Mouse (Mus musculus): ENCODE results near the gene Mmp27. TPM values are rescaled to one million over a fixed set of nuclear protein-coding genes. Genes with fewer than 3 reads are reported as not detected.

Gene Mmp27
- not detected for total RNA-seq (2021)

- intact Hi-C loops (cut with DNase I): no loop called here
- DNase-seq (ENCODE audit: extremely low spot score in 1 of 2, low spot score in 2 of 2): no peak
These were observed at the start of gene Mmp27 for GRCm38 (mm10) chr9:7571162-7571561. TSS of gene Mmp27 (plus strand) at chr9:7571396.

GRCm38 (mm10) chr9:7526255-7526940 lies 44.8 kb upstream of the Mmp27 start:
- intact Hi-C loops (cut with DNase I): no loop called here
- no peak for DNase-seq (ENCODE audit: extremely low spot score in 1 of 2, low spot score in 2 of 2)

- DNase-seq (ENCODE audit: extremely low spot score in 1 of 2, low spot score in 2 of 2): no peak
- intact Hi-C loops (cut with DNase I): no loop called here
These were observed 28.4 kb upstream of the Mmp27 start for GRCm38 (mm10) chr9:7542763-7543162.

GRCm38 (mm10) chr9:7544923-7545457 lies 26.2 kb upstream of the Mmp27 start:
- no peak for DNase-seq (ENCODE audit: extremely low spot score in 1 of 2, low spot score in 2 of 2)
- intact Hi-C loops (cut with DNase I): no loop called here

- intact Hi-C loops (cut with DNase I): no loop called here
- peak in 1 of 2 experiments; percentile 40 for DNase-seq (ENCODE audit: extremely low spot score in 1 of 2, low spot score in 2 of 2)
These were observed 25.7 kb upstream of the Mmp27 start for GRCm38 (mm10) chr9:7545471-7545870.

GRCm38 (mm10) chr9:7545920-7546319 lies 25.3 kb upstream of the Mmp27 start:
- intact Hi-C loops (cut with DNase I): no loop called here

GRCm38 (mm10) chr9:7551943-7552342 lies 19.3 kb upstream of the Mmp27 start:
- DNase-seq (ENCODE audit: extremely low spot score in 1 of 2, low spot score in 2 of 2): no peak
- intact Hi-C loops (cut with DNase I): no loop called here

More at GRCm38 (mm10) chr9:7545920-7546319, 25.3 kb upstream of the Mmp27 start:
- DNase-seq (ENCODE audit: extremely low spot score in 1 of 2, low spot score in 2 of 2): no peak

- intact Hi-C loops (cut with DNase I): no loop called here
These were observed 17.7 kb upstream of the Mmp27 start for GRCm38 (mm10) chr9:7553536-7553935.

GRCm38 (mm10) chr9:7554382-7554781 lies 16.8 kb upstream of the Mmp27 start:
- intact Hi-C loops (cut with DNase I): no loop called here
- no peak for DNase-seq (ENCODE audit: extremely low spot score in 1 of 2, low spot score in 2 of 2)

More at GRCm38 (mm10) chr9:7553536-7553935, 17.7 kb upstream of the Mmp27 start:
- DNase-seq (ENCODE audit: extremely low spot score in 1 of 2, low spot score in 2 of 2): no peak

GRCm38 (mm10) chr9:7558221-7559017 lies 12.8 kb upstream of the Mmp27 start, which contains the start of gene Mmp8:
TSS of gene Mmp8 (plus strand) at chr9:7558456.
- intact Hi-C loops (cut with DNase I): no loop called here
- DNase-seq (ENCODE audit: extremely low spot score in 1 of 2, low spot score in 2 of 2): no peak

- intact Hi-C loops (cut with DNase I): no loop called here
- DNase-seq (ENCODE audit: extremely low spot score in 1 of 2, low spot score in 2 of 2): no peak
These were observed 11.2 kb upstream of the Mmp27 start for GRCm38 (mm10) chr9:7560026-7560425.

- DNase-seq (ENCODE audit: extremely low spot score in 1 of 2, low spot score in 2 of 2): no peak
- intact Hi-C loops (cut with DNase I): no loop called here
These were observed 3.8 kb upstream of the Mmp27 start for GRCm38 (mm10) chr9:7567376-7567775.

GRCm38 (mm10) chr9:7567923-7568322 lies 3.3 kb upstream of the Mmp27 start:
- intact Hi-C loops (cut with DNase I): no loop called here

GRCm38 (mm10) chr9:7570485-7570884 lies 711 bp upstream of the Mmp27 start:
- intact Hi-C loops (cut with DNase I): no loop called here
- DNase-seq (ENCODE audit: extremely low spot score in 1 of 2, low spot score in 2 of 2): no peak

More at GRCm38 (mm10) chr9:7567923-7568322, 3.3 kb upstream of the Mmp27 start:
- DNase-seq (ENCODE audit: extremely low spot score in 1 of 2, low spot score in 2 of 2): no peak

GRCm38 (mm10) chr9:7572188-7572587 lies 992 bp downstream of the Mmp27 start:
- intact Hi-C loops (cut with DNase I): no loop called here

GRCm38 (mm10) chr9:7572663-7573308 lies 1.6 kb downstream of the Mmp27 start:
- intact Hi-C loops (cut with DNase I): no loop called here

More at GRCm38 (mm10) chr9:7572188-7572587, 992 bp downstream of the Mmp27 start:
- DNase-seq (ENCODE audit: extremely low spot score in 1 of 2, low spot score in 2 of 2): no peak

GRCm38 (mm10) chr9:7575526-7575925 lies 4.3 kb downstream of the Mmp27 start:
- no peak for DNase-seq (ENCODE audit: extremely low spot score in 1 of 2, low spot score in 2 of 2)
- intact Hi-C loops (cut with DNase I): no loop called here

More at GRCm38 (mm10) chr9:7572663-7573308, 1.6 kb downstream of the Mmp27 start:
- DNase-seq (ENCODE audit: extremely low spot score in 1 of 2, low spot score in 2 of 2): no peak

GRCm38 (mm10) chr9:7577371-7577770 lies 6.2 kb downstream of the Mmp27 start:
- intact Hi-C loops (cut with DNase I): no loop called here
- DNase-seq (ENCODE audit: extremely low spot score in 1 of 2, low spot score in 2 of 2): no peak

GRCm38 (mm10) chr9:7590063-7590462 lies 18.9 kb downstream of the Mmp27 start:
- no peak for DNase-seq (ENCODE audit: extremely low spot score in 1 of 2, low spot score in 2 of 2)
- intact Hi-C loops (cut with DNase I): loop anchor here (10.0 kb wide), 1 partner anchor 295 kb away; no protein-coding TSS in a partner anchor

Measured in left cerebral cortex, postnatal 10 days (tissue).